Mouse (Mus musculus): ENCODE results near the gene Gtf3c5.

DNA sequence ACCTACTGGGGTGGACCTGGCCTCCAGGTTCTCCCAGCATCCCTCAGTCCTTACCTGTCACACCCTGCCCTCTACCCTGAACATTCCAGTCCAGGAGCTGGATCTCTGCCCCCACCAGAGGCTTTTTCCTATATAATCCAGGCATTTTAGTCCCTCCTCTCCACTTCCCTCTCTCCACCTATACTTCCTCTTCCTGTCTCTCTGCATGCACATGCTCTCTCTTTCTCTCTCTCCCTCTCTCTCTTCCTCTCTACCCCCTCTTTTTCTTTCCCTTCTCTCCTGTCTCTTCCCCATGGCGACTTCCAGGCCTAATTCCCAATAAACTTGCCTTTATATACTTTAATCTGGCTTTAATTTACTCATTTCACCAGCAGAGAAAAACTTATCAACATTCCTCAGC, 5.0 kb upstream of the Gtf3c5 start:
- no peak for TF ChIP-seq GATA1 (IDR thresholded peaks at IDR 0.05; ENCODE audit: borderline replicate concordance, low read length)
- TF ChIP-seq FLI1 (IDR thresholded peaks at IDR 0.05; ENCODE audit: low read length) = no peak

Measured in megakaryocyte, embryonic 14.5 days (primary cell).